Mouse (Mus musculus): Measurements from ENCODE around the gene Dixdc1. TPM values are rescaled to one million over a fixed set of nuclear protein-coding genes. Genes with fewer than 3 reads are reported as not detected.
"Not testable (repeated sequence)": the region's sequence is repeated elsewhere in the genome, so short reads cannot be mapped to it uniquely, and the experiment has no call there.

Gene Dixdc1
- total RNA-seq, 2 experiments from 2014 or later, result 5.6 to 6.2 TPM

DNA sequence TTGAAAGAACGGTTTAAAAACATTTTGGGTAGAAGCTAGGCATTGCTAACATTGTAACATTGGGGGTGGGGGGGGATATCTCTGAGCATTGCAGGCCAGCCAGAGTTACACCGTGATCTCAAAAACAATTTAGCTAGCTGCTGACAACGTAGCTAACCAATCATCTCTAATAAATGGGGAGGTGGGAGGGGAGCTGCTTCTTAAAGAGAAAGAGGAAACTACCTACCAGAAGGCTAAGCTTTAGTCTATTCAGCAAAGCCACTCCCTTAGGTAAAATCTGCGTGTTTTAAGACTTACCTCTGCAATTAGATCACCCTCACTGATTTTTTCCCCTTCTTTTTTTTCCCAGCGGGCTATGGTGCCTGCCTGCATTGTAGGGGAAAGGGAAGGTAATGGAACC is 80.9 kb downstream of the Dixdc1 start:
- no peak for DNase-seq

DNA sequence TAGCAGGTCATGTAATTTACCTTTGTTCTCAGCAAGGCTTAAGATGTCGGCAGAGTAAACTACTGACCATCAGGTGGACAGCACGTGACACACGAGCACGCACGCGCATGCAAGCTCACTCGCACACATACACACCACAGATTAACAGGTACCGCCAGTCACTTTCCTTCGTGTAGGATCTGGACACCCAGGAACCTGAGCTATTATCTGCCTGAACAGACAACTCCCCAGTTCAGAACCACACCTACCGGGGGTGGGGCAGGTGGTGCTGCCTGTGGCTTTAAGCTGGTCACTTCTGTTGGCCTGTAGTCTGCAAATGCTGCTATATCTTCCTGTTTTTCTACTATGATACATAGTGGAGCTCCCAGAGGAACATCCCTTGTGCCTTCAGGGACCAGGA is 88.8 kb downstream of the Dixdc1 start:
- no peak for DNase-seq

DNA sequence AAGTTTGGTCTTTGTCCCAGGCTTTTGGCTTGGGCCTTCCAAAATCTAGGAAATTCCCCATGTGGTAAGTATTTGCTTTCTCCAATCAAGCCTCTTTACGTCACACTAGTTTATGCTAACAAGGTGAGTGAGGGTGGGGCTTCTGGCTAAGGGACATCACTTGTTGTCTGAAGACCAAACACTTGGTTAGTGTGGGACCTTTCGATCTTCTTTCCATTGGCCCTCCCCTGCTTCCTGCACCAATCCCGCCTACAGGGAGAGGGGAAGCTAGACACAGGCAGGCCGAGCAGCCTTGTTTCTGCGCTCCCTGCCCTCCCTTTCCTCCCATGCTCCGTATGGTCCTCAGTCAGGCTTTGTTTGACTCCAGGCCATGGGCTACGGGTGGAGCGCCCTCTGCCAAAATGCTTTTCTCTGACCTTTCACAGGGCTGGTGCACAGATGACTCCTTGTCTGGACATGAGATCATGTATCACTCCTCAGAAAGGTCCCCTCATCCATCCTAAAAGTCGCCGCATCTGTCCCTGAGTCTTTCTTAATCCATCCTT is 92.4 kb downstream of the Dixdc1 start:
- DNase-seq, result no peak

DNA sequence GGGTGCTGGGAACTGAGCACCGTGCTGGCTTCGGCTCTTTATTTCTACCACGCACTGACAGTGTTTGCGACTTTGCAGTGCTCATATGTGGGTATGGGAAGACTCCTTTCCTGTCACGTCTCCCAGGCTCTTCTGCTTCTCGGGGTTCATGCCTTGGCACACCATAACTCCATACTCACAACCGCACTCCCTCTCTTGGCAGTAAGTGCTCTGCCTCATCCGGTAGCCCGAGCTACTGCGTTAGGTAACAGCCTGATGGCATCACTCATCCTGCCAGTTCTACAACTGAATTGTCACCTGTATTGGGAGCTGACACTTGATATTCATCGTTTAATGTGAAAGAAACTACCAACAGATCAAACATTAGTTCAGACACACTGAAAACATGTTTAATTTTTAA is 105.0 kb downstream of the Dixdc1 start:
- DNase-seq, result no peak

DNA sequence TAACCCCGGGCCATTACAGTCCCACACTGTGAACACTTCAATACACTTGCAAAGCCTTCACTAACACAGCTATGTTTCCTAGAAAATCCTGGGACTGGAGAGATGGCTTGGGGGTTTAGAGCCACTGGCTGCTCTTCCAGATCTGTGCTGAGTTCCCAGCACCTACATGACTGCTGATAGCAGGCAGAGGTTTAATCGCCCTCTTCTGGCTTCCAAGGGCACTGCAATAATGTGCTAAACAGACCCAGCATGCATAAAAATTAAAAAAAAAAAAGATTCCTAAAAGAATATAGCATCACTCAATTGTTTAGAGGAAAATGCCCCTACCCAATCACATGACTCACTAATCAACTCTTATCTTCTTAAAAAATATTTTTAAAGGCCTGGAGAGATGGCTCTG is 106.3 kb downstream of the Dixdc1 start:
- no peak for DNase-seq

DNA sequence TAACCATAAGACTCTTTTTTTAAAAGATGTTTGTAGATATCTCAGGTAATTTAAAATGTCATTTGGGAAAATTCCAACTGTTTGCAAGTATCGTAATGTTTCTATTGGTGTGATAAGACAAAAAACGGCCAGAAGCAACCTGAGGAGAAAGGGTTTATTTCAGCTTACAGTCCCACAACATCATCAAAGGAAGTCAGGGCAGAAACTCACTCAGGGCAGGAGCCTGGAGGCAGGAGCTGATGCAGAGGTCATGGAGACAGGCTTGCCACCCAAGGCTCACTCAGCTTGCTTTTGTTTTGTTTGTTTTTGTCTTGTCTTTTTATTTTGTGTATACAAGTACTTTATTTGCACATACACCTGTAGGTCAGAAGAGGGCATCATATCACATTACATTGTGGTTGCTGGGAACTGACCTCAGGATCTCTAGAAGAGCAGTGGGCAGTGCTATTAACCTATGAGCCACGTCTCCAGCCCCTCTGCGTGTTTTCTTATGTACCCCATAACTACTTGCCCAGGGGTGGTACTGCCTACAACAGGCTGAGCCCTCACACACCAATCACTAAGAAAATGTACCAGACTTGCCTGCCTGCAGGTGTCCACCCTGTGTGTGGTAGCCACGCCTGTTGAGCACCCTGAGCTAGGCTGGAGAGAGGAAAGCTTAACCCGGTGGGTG is 107.2 kb downstream of the Dixdc1 start:
- no peak for DNase-seq

DNA sequence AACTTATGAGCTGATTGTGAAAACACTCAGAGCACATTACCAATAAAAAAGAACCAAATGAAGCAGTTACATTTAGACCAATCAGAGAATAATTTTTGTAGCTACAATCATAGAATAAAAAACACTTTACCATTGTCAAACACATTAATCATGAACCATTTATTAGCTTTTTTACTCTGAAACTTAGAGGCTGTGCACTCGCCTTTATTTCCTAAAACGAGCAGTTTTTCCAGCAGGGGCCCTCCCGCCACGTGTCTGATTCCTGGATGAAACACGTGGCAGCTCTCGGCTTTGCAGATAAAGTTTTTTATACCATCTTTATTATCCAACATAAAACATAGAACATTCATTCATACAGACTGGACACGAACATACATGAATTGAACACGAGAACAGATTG is 108.4 kb downstream of the Dixdc1 start:
- DNase-seq, result not testable (repeated sequence)

DNA sequence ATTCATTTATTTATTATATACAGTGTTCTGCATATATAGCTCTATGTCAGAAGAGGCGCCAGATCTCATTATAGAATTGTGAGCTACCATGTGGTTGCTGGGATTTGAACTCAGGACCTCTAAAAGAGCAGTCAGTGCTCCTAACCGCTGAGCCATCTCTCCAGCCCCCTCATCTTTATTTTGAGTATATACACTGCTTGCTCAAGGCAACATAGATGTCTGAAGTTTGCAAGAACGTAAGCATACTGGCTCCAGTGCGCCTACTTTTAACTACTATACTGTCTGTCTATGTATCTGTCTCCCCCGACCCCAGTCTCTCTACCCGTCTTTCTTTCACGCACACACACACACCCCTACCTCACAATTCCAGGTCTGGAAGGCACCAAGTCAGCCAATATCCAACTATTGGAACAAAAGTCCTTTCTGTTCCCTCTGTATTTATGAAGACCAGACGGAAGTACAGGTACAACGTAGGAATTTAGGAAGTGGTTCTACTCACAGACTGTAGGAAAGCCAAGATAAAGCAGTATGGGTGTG is 121.5 kb downstream of the Dixdc1 start:
- no peak for DNase-seq

DNA sequence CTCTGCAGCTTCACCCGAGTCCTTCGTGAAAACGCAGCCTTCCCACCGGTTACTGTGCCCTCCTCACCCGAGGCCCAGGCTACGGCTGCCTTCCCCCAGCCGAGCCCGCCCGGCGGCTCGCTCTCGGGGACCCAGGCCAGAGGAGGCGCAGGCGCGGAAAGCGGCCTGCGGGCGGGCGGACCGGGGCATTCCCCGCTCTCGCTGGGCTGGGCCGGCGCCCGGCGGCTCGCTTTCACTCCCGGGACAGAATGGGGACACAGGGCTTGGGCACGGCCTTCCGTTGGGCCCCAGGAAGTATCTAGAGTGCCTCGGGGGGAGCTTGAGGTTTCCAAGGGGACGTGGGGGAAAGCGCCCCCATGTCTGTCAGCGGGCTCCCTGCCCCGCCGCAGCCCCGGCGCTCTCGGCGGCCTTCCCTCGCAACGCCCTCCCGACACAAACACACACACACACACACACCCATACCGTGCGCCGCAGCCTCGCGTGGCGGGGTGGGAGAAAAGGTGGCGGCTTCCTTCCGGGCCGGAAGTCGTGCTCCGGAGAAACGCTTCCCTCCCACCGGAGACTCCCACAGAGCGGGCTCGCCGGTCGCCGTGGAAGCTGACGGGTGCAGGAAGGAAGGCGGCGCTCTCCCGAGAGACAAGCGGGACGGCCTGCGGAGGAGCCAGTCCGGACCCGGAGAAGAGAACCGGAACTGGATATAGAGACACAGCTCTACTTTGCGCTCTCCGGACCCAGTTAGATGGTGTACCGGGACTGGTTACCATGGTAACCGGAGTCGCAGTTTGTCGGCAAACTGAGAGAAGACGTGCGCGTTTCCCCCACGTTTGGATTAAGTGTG is 122.3 kb downstream of the Dixdc1 start, which contains the start of the genes Pih1d2 and Nkapd1:
Gene Pih1d2 (plus strand): TSS at position 556 of the 838 bp plus-strand sequence.
Gene Nkapd1 (minus strand): TSS at position 699 of the 838 bp plus-strand sequence.
- peak; percentile 88 to 91 for DNase-seq

DNA sequence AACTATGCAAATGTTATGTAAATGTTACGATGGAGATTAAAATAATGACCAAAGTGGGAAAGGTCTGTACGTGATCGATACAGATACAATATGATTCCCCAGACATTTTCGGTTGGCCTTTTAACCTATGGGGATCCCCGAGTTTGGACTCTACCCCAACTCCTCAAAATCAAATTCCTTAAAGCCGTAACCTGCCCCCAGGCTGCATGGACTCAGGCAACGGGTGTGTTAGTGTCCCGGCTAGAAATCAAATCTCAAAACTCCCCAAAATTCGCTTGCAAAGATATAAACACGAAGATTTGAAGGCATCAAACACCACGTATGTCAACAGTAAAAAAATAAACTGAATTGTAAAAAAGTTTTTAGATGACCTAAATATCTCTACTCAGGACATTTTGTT is 123.2 kb downstream of the Dixdc1 start:
- DNase-seq, result no peak

Other genes with a start within 250 kb of the Dixdc1 start
- not detected for gene Plet1, start 245.0 kb downstream of the Dixdc1 start, total RNA-seq (2021)
- 10 to 100 TPM; 59.2 to 88.5 TPM for gene Pts, start 210.8 kb downstream of the Dixdc1 start, total RNA-seq (2021)
- gene Il18, start 184.7 kb downstream of the Dixdc1 start, total RNA-seq (2021), result 1 to 10 TPM; 4.3 to 5.5 TPM
- gene Bco2, start 184.3 kb downstream of the Dixdc1 start, total RNA-seq (2021), result 1 to 10 TPM; 2.7 to 5.7 TPM
- gene Tex12, start 178.2 kb downstream of the Dixdc1 start, total RNA-seq (2021), result not detected
- 100 to 1,000 TPM; 261 to 290 TPM for gene Sdhd, start 135.7 kb downstream of the Dixdc1 start, total RNA-seq (2021)
- 100 to 1,000 TPM; 196 to 200 TPM for gene Timm8b, start 135.6 kb downstream of the Dixdc1 start, total RNA-seq (2021)
- gene Pih1d2, start 122.2 kb downstream of the Dixdc1 start, total RNA-seq (2021), result 1 to 10 TPM; 2.2 to 2.3 TPM
- 10 to 100 TPM; 19.5 to 26.4 TPM for gene Nkapd1, start 122.1 kb downstream of the Dixdc1 start, total RNA-seq (2021)
- 100 to 1,000 TPM; 161 to 169 TPM for gene Dlat, start 79.7 kb downstream of the Dixdc1 start, total RNA-seq (2021)
- 1 to 10 TPM; 3.5 to 4.6 TPM for gene 2310030G06Rik, start 7.0 kb upstream of the Dixdc1 start, total RNA-seq (2021)
- gene Cryab, start 11.8 kb upstream of the Dixdc1 start, total RNA-seq (2021), result 10 to 100 TPM; 21.2 to 46.6 TPM
- gene Hspb2, start 12.8 kb upstream of the Dixdc1 start, total RNA-seq (2021), result 1 to 10 TPM; 1.5 to 2.2 TPM
- 1 to 10 TPM; 4.2 to 6.1 TPM for gene Fdxacb1, start 28.7 kb upstream of the Dixdc1 start, total RNA-seq (2021)
- gene Alg9, start 35.5 kb upstream of the Dixdc1 start, total RNA-seq (2021), result 10 to 100 TPM; 24.2 to 27.7 TPM
- 10 to 100 TPM; 34.9 to 44.5 TPM for gene 1110032A03Rik, start 36.0 kb upstream of the Dixdc1 start, total RNA-seq (2021)
- gene Ppp2r1b, start 105.8 kb upstream of the Dixdc1 start, total RNA-seq (2021), result 10 to 100 TPM; 35.4 to 35.7 TPM

Data from adrenal gland, postnatal 36 days (tissue).